17 mouse cellular contexts compared by ENCODE assay signal in genomic region chr2:31299996-31300395, GRCm38 (mm10). TPM values are rescaled to one million over a fixed set of nuclear protein-coding genes. Genes with fewer than 3 reads are reported as not detected.
DNase-seq lines count a peak whose midpoint lies in the region; ATAC-seq and TF ChIP-seq lines count a peak whose summit lies in the region.
"Had no signal": no experiment of that assay in that cellular context is flagged by ENCODE, and none has a peak within 500 bp of the region (broad histone marks: within the 10 kb centered on the region; RNA-seq: fewer than 3 reads in every experiment).

No protein-coding gene starts in this region.

- no peaks in the 10 kb centered on the region for H3K36me3 ChIP-seq in midbrain, embryonic 13.5 days
- H3K36me3 ChIP-seq: embryonic facial prominence, embryonic 12.5 days; forebrain, embryonic 12.5 days had no signal

- H3K4me1 ChIP-seq in midbrain, embryonic 13.5 days (replicated peaks), result peaks cover 10% of the 10 kb centered on the region

- H3K27ac ChIP-seq in gastrocnemius, adult 2 months, result peak overlapping the region; percentile 20; the same call in 1 of the 2 replicates
- H3K27ac ChIP-seq in midbrain, embryonic 13.5 days, result no peak overlapping the region
- H3K27ac ChIP-seq: embryonic facial prominence, embryonic 12.5 days; forebrain, embryonic 12.5 days; hindbrain, postnatal 0 days; layer of hippocampus, adult 2 months had no signal

- ATAC-seq in midbrain, embryonic 13.5 days, result no peak
- ATAC-seq: intestine, embryonic 16.5 days had no signal

- intact Hi-C loops in gastrocnemius, adult 2 months (cut with DNase I), result no loop called here
- intact Hi-C loops in heart, postnatal 10 days (cut with DNase I), result loop anchor here (5.0 kb wide), 1 partner anchor 82 kb away; no protein-coding TSS in a partner anchor

- H3K27me3 ChIP-seq in midbrain, embryonic 13.5 days, result no peaks in the 10 kb centered on the region
- H3K27me3 ChIP-seq: embryonic facial prominence, embryonic 12.5 days; forebrain, embryonic 12.5 days had no signal

- H3K4me3 ChIP-seq in gastrocnemius, adult 2 months, result no peak overlapping the region
- no peak overlapping the region for H3K4me3 ChIP-seq in midbrain, embryonic 13.5 days (replicated peaks)
- H3K4me3 ChIP-seq: embryonic facial prominence, embryonic 12.5 days; forebrain, embryonic 12.5 days; layer of hippocampus, adult 2 months had no signal

- WGBS in midbrain, embryonic 13.5 days, result 76% methylated on average over 10 of the region's 10 CpGs

- peak; percentile 62 for DNase-seq in gastrocnemius, adult 2 months
- no peak for DNase-seq in gastrocnemius, postnatal 10 days
- DNase-seq in 3134 (ENCODE audit: extremely low read depth, insufficient read length, low spot score) (peak; percentile 66), 3T3-L1 (ENCODE audit: low read depth, low spot score) (peak; percentile 62)
- peak; percentile 52 for DNase-seq in gastrocnemius, postnatal 25 days
- no peak for DNase-seq in heart, postnatal 10 days
- DNase-seq: adrenal gland, postnatal 36 days had no signal

- TF ChIP-seq CTCF in gastrocnemius, adult 2 months (IDR thresholded peaks at IDR 0.05), result no peak

- no peaks in the 10 kb centered on the region for H3K9me3 ChIP-seq in midbrain, embryonic 13.5 days
- H3K9me3 ChIP-seq: embryonic facial prominence, embryonic 12.5 days; forebrain, embryonic 12.5 days had no signal

- no peak overlapping the region for H3K4me2 ChIP-seq in midbrain, embryonic 13.5 days (replicated peaks)
- H3K4me2 ChIP-seq: embryonic facial prominence, embryonic 12.5 days; forebrain, embryonic 12.5 days; heart, embryonic 11.5 days had no signal

- H3K9ac ChIP-seq in midbrain, embryonic 13.5 days (replicated peaks), result no peak overlapping the region
- H3K9ac ChIP-seq: embryonic facial prominence, embryonic 12.5 days; forebrain, embryonic 12.5 days had no signal

RNA-seq across cellular contexts. Expression of gene Hmcn2, which starts 14.2 kb away (rescaled TPM):
- 10 to 100 TPM; 21.6 to 36.8 TPM for total RNA-seq in gastrocnemius, adult 2 months (2021)
- total RNA-seq in gastrocnemius, postnatal 10 days (2021), result 10 to 100 TPM; 38.8 to 50.5 TPM
- 10 to 100 TPM; 33.0 to 38.1 TPM for total RNA-seq in gastrocnemius, postnatal 25 days (2021)
- total RNA-seq in heart, postnatal 10 days (2021), result 10 to 100 TPM; 23.4 to 24.3 TPM
- polyA plus RNA-seq in midbrain, embryonic 13.5 days (2015; fragmentation: Nextera tagmentation; extraction: Ambion mirVana), result 0.05 and 0.15 TPM in 2 replicates
- polyA plus RNA-seq: hindbrain, embryonic 11.5 days; kidney, embryonic 14.5 days; limb, embryonic 11.5 days had no signal

RNA-seq across cellular contexts. Expression of gene Ncs1, which starts 54.4 kb away (rescaled TPM):
- total RNA-seq in gastrocnemius, adult 2 months (2021), result 1 to 10 TPM; 4.6 to 5.1 TPM
- total RNA-seq in gastrocnemius, postnatal 10 days (2021), result 10 to 100 TPM; 17.6 to 18.6 TPM
- total RNA-seq in gastrocnemius, postnatal 25 days (2021), result 1 to 10 TPM; 4.7 to 4.8 TPM
- 10 to 100 TPM; 10.8 to 17.1 TPM for total RNA-seq in heart, postnatal 10 days (2021)
- 116 and 120 TPM in 2 replicates for polyA plus RNA-seq in midbrain, embryonic 13.5 days (2015; fragmentation: Nextera tagmentation; extraction: Ambion mirVana)

Comparison
In these comparisons a context has a peak if more than half of its experiments do, and no peak if none do; other contexts are left out.
1. DNase-seq: peak in gastrocnemius, adult 2 months (single experiment), 3134 (single experiment), 3T3-L1 (single experiment) and gastrocnemius, postnatal 25 days (single experiment); none in gastrocnemius, postnatal 10 days (single experiment) and heart, postnatal 10 days (0 of 2).